8 mouse cellular contexts compared by ENCODE assay signal in the genomic region with DNA sequence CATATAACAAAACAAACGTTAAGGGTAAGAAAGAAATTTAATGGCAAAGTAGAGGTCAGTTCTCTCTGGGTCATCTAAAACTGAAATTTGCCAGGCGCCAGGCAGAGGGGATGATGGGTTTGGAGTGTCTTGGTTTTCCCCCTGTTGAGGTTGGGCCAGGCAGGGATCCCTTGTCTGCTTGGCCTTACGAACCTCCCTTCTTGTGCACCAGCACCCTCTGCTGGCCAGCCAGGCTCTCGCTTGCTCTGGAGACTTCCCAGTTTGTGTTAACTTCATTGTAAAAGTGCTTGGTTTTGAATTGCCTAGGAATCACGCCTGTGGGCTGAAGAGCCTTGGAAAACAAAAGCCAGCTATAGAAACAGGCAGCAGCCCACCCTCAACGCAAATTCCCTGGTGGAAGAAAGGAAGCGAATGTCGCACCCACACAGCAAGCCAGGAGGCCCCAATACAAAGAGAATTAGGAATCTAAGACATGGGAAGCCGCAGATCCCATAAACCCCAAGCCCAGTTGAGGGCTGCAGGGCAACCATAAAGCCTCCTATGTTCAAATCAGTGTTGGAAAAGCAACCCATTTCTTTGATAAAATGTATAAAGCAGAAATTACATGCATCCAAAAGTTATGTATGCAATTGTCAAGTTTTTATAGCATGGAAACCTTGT. TPM values are rescaled to one million over a fixed set of nuclear protein-coding genes. Genes with fewer than 3 reads are reported as not detected.
DNase-seq lines count a peak whose midpoint lies in the region; ATAC-seq and TF ChIP-seq lines count a peak whose summit lies in the region.

No protein-coding gene starts in this region.

- peak; percentile 85; the same call in 1 of the 2 replicates for ATAC-seq in forebrain, embryonic 12.5 days (ENCODE audit: low FRiP score)

- no peaks in the 10 kb centered on the region for H3K27me3 ChIP-seq in forebrain, embryonic 12.5 days

- H3K4me3 ChIP-seq in ES-E14 (ENCODE audit: insufficient read depth in 1 of 2, low read depth in 1 of 2, low read length in 2 of 2, poor library complexity in 1 of 2, severe bottlenecking in 1 of 2) = no peak overlapping the region
- H3K4me3 ChIP-seq in forebrain, embryonic 12.5 days (replicated peaks) = no peak overlapping the region

- no peak overlapping the region for H3K27ac ChIP-seq in ES-E14 (ENCODE audit: insufficient read depth, low read depth, low read length, poor library complexity, severe bottlenecking)
- no peak overlapping the region for H3K27ac ChIP-seq in forebrain, embryonic 12.5 days

- intact Hi-C loops in heart, postnatal 36 days (cut with DNase I) = loop anchor here (2.0 to 5.0 kb wide), 3 partner anchors 81 to 192 kb away; no protein-coding TSS in a partner anchor

- no peaks in the 10 kb centered on the region for H3K9me3 ChIP-seq in ES-E14 (ENCODE audit: control insufficient read depth, insufficient read depth, low read depth, low read length)
- H3K9me3 ChIP-seq in forebrain, embryonic 12.5 days = no peaks in the 10 kb centered on the region

- WGBS in forebrain, embryonic 12.5 days = 8% methylated on average over 9 of the region's 9 CpGs
- WGBS in large intestine, adult 2 months = 19% methylated on average over 9 of the region's 9 CpGs

- no peak overlapping the region for H3K9ac ChIP-seq in ES-E14 (ENCODE audit: insufficient read depth, low read depth, low read length, poor library complexity, severe bottlenecking)
- no peak overlapping the region for H3K9ac ChIP-seq in forebrain, embryonic 12.5 days

- no peaks in the 10 kb centered on the region for H3K36me3 ChIP-seq in ES-E14 (ENCODE audit: control insufficient read depth, insufficient read depth, low read length, poor library complexity, severe bottlenecking)
- H3K36me3 ChIP-seq in forebrain, embryonic 12.5 days (replicated peaks) = no peaks in the 10 kb centered on the region

- DNase-seq in ES-E14 (ENCODE audit: low read depth, low spot score) = peak; percentile 83
- peak; percentile 40 for DNase-seq in c-Kit-positive CD71-positive TER-119-negative erythroid progenitor cells, embryonic 14.5 days (ENCODE audit: low read depth)
- peak; percentile 74 to 82 for DNase-seq in heart, postnatal 36 days
- DNase-seq in large intestine, adult 2 months (ENCODE audit: low read depth, low spot score) = peak; percentile 32
- peak; percentile 87 for DNase-seq in lung, postnatal 14 days
- peak; percentile 78 for DNase-seq in ovary, postnatal 14 days (ENCODE audit: low spot score)
- DNase-seq in thymus, postnatal 4 days = peak; percentile 94

- H3K4me2 ChIP-seq in forebrain, embryonic 12.5 days = peak overlapping the region; percentile 17; the same call in 1 of the 2 replicates

- in situ Hi-C loops in ES-E14 (cut with MboI; ENCODE audit: low sequenced_read_pairs in 2 of 2, unreplicated experiment in 2 of 2) = no loop called here

- peaks cover 0 to 4% of the 10 kb centered on the region in 2 experiments; a peak in 1 of 4 replicates for H3K4me1 ChIP-seq in ES-E14 (ENCODE audit: control insufficient read depth in 2 of 2, insufficient read depth in 2 of 2, low read length in 2 of 2, poor library complexity in 1 of 2)
- H3K4me1 ChIP-seq in forebrain, embryonic 12.5 days = peaks cover 3% of the 10 kb centered on the region

TF ChIP-seq in ES-E14, 5 proteins besides CTCF, POLR2A, EP300 and RAD21:
- TF ChIP-seq ZC3H11A (IDR thresholded peaks at IDR 0.05; ENCODE audit: borderline replicate concordance, low read depth, low read length) (peak; percentile 90), CHD2 (IDR thresholded peaks at IDR 0.05; ENCODE audit: low read depth, low read length) (no peak), MAFK (IDR thresholded peaks at IDR 0.05; ENCODE audit: insufficient read depth, low read depth, low read length) (no peak)

RNA-seq across cellular contexts. Expression of a gene that starts 20.0 kb away (rescaled TPM):
- 2.9 and 3.5 TPM in 2 replicates for total RNA-seq in ES-E14 (2012; rRNA removed)
- polyA plus RNA-seq in forebrain, embryonic 12.5 days (2016; fragmentation: Nextera tagmentation; extraction: Ambion mirVana) = 0.36 and 0.50 TPM in 2 replicates
- not detected for total RNA-seq in heart, postnatal 36 days (2021)
- polyA plus RNA-seq in large intestine, adult 2 months (2012; rRNA removed) = 0.25 TPM in 1 of 2 replicates, not detected in the other

RNA-seq across cellular contexts. Expression of a gene that starts 22.5 kb away (rescaled TPM):
- total RNA-seq in ES-E14 (2012; rRNA removed) = 0.05 and 0.49 TPM in 2 replicates
- polyA plus RNA-seq in forebrain, embryonic 12.5 days (2016; fragmentation: Nextera tagmentation; extraction: Ambion mirVana) = 4.2 and 4.4 TPM in 2 replicates
- 1 to 10 TPM; 3.9 to 4.4 TPM for total RNA-seq in heart, postnatal 36 days (2021)
- polyA plus RNA-seq in large intestine, adult 2 months (2012; rRNA removed) = 0.37 and 0.52 TPM in 2 replicates

Comparison
In these comparisons a context has a peak if more than half of its experiments do, and no peak if none do; other contexts are left out.
1. DNase-seq: peak in every context shown above with its lines; median percentile 94 in thymus, postnatal 4 days; 87 in lung, postnatal 14 days; 83 in ES-E14; 78 in heart, postnatal 36 days; 78 in ovary, postnatal 14 days; 40 in c-Kit-positive CD71-positive TER-119-negative erythroid progenitor cells, embryonic 14.5 days; 32 in large intestine, adult 2 months.